Mouse (Mus musculus) spleen, adult 2 months (tissue): ENCODE measurements around the gene Prr11. TPM values are rescaled to one million over a fixed set of nuclear protein-coding genes. Genes with fewer than 3 reads are reported as not detected.

Experiments
- DNase-seq, 2 experiments: peaks; one replicate each; pipeline versions ENCODE4 v3.0.0 to v3.0.0-alpha.2; 2012 to 2021; ENCODE audit warnings: low spot score in 2 of 2, low read depth in 1 of 2
- H3K27ac ChIP-seq: fragments of 200-500 bp; 2 replicates; pipeline ENCODE4 v1.5.1; 2012; ENCODE audit warnings: low read length, inconsistent platforms; ENCODE audit not compliant: insufficient read depth
- H3K27me3 ChIP-seq: fragments of 200-500 bp; 2 replicates; pipeline ENCODE4 v1.6.1; 2012; ENCODE audit warnings: mild to moderate bottlenecking, moderate library complexity, low read length, inconsistent platforms; ENCODE audit not compliant: control insufficient read depth, insufficient read depth
- H3K36me3 ChIP-seq: fragments of 200-500 bp; 2 replicates; pipeline ENCODE4 v1.6.1; 2012; ENCODE audit warnings: mild to moderate bottlenecking, low read length, inconsistent platforms; ENCODE audit not compliant: control insufficient read depth, insufficient read depth
- H3K4me1 ChIP-seq: fragments of 200-500 bp; 2 replicates; pipeline ENCODE4 v1.6.1; 2011; ENCODE audit warnings: inconsistent platforms; ENCODE audit not compliant: control insufficient read depth, insufficient read depth, insufficient read length
- H3K4me3 ChIP-seq: fragments of 200-500 bp; 2 replicates; pipeline ENCODE4 v1.5.1; 2011; ENCODE audit warnings: mild to moderate bottlenecking, inconsistent platforms; ENCODE audit not compliant: insufficient read depth, insufficient read length; ENCODE audit errors: extremely low read depth
- CTCF ChIP-seq: fragments of 200-500 bp; IDR thresholded peaks from 2 replicates; pipeline ENCODE4 v1.5.1; 2011; ENCODE audit warnings: mild to moderate bottlenecking, inconsistent platforms; ENCODE audit not compliant: insufficient read depth, insufficient read length, insufficient replicate concordance; ENCODE audit errors: extremely low read depth
- POLR2A ChIP-seq: fragments of 200-500 bp; IDR thresholded peaks from 2 replicates; pipeline ENCODE4 v1.6.1; 2011; ENCODE audit warnings: low read depth, low read length, inconsistent platforms
- WGBS: fragments of 180-500 bp; shearing (Covaris S2); methylation state at CpG from one replicate; pipeline ENCODE4 v1.1.7; 2018; 5-methylcytosine and 5-hydroxymethylcytosine counted together
- polyA plus RNA-seq: library from polyadenylated mRNA; depleted of rRNA; stranded (reverse); fragments of >200 nt; gene quantifications from 2 replicates; pipeline ENCODE4 v1.2.3, GENCODE M21; 2012; rRNA removed

Gene Prr11
- polyA plus RNA-seq: 0.69 and 0.84 TPM in 2 replicates

DNA sequence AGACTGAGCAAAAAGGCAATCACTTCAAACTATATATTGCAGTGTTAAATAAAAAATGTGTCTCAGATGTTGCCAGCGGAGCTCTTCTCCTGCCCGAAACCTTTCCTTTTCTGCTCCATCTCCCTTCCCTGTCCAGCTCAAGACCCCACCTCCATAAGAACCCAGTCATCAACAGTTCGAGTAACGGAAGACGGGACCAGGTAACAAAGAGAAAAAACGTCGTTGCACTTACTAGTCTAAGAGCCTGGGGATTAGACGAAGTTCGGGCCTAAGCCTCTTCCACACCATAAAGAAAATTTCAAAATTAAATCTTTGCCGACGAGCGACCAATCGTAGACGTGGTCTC, at the start of gene Prr11:
Gene Prr11, minus strand, starts transcription at position 300 of the 346 bp plus-strand sequence.
- TF ChIP-seq CTCF: no peak
- no peak for TF ChIP-seq POLR2A
- DNase-seq: no peak
- peak within 1 kb of the TSS; percentile 15 for H3K27ac ChIP-seq
- WGBS: under 1% methylated on average over 14 of the region's 14 CpGs
- no peaks in the 10 kb centered on the region for H3K4me1 ChIP-seq
- no peaks in the 10 kb centered on the region for H3K27me3 ChIP-seq
- no peaks in the 10 kb centered on the region; the same call in 1 of the 2 replicates for H3K36me3 ChIP-seq
- peak within 1 kb of the TSS; percentile 71 for H3K4me3 ChIP-seq

DNA sequence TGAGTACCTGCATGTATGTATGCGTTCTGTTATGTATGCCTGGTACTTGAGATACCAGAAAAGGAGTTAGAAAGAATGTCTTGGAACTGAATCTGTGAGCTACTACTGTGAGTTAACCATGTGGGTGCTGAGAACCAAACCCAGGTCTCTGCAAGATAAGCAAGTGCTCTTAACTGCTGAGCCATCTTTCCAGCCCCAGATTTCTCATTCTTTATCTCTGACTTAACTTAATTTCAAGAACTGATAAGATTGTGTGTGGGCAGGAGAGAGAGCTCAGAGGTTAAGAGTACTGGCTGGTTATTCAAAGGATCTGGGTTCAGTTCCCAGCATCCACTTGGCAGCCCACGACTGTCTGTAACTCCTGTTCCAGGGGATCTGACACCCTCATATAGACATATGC, 49.5 kb upstream of the Prr11 start:
- H3K27me3 ChIP-seq: no peaks in the 10 kb centered on the region
- H3K4me1 ChIP-seq: no peaks in the 10 kb centered on the region
- H3K36me3 ChIP-seq: no peaks in the 10 kb centered on the region
- WGBS: 90% methylated on average over 2 of the region's 2 CpGs
- TF ChIP-seq POLR2A (no peak), CTCF (no peak)
- no peak overlapping the region for H3K27ac ChIP-seq
- no peak for DNase-seq
- H3K4me3 ChIP-seq: no peak overlapping the region

DNA sequence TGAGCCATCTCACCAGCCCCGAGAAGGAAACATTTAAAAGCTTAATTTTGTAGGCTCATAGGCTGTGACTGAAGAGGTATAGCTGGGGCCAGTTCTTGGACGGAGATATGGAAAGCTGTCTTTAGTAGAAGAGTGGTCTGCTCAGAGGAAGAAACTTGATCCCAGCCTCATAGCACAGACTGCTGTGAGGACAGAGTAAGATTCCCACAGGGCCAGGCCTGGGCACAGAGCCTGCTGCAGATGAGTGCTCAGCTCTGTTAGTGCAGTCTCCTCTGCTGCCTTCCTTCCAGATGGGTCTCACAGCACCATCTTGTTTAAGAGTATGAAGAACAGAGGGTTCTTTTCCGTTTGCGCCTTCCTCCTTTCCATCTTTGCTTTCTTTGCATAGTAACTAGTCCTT, 27.7 kb upstream of the Prr11 start:
- Histone ChIP-seq H3K4me1 (no peaks in the 10 kb centered on the region), H3K36me3 (no peaks in the 10 kb centered on the region), H3K27me3 (no peaks in the 10 kb centered on the region), H3K4me3 (no peak overlapping the region), H3K27ac (no peak overlapping the region)
- no peak for DNase-seq
- TF ChIP-seq POLR2A (no peak), CTCF (no peak)
- 95% methylated on average over 4 of the region's 4 CpGs for WGBS

DNA sequence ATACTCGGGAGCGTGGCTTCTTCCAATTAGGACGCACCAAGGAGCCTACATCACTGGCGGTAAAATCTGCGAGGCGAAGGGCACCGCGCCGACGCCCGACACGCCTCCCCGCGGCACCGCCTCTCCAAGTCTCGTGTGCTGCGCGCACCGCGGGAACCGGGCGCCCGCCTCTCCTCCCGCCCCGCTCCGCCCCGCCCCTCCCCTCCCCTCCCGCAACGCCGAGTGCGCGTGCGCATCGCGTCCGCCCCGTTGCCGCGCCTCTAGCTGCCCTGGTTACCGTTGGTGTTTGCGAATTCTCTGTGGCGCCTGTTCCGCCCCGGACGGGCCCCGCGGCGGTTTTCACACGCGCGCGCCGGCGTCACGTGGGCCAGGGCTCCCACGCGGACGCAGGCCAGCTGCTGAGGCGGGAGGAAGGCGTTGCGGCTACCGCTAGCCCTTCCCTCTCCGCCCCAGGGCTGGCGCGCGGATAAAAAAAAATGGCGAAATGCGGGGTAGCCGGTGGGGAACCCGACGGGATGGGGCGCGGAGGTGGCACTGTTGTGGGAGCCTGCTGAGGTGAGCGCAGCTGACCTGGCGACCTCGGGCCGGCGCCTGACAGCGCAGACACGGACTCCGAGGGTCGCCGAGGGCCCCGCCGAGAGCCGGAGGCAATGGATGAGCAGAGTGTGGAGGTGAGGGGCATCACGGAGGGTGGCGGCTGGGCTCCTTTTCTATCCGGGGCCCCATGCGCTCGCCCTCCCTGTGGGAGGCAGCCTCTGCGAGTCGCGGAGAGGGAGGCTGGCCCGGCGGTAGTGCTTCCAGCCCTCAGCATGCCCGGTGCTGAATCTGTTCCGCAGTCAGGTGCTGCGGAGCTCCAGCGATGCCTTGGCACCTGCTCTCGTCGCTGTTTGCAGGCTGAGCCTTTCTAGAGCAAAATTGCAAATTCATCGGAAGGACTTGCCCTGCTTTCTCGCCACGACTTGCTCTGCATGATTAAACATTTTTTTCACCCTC, 18.6 kb upstream of the Prr11 start, which contains the start of gene Trim37:
Gene Trim37, plus strand, starts transcription at position 254 of the 993 bp plus-strand sequence.
- Histone ChIP-seq H3K36me3 (peaks cover 1% of the 10 kb centered on the region), H3K4me1 (no peaks in the 10 kb centered on the region), H3K27me3 (no peaks in the 10 kb centered on the region), H3K27ac (peak within 1 kb of the TSS; percentile 48), H3K4me3 (peak within 1 kb of the TSS; percentile 75)
- DNase-seq: peak; percentile 81 to 82
- under 1% methylated on average over 105 of the region's 105 CpGs for WGBS
- no peak for TF ChIP-seq POLR2A
- TF ChIP-seq CTCF: no peak

DNA sequence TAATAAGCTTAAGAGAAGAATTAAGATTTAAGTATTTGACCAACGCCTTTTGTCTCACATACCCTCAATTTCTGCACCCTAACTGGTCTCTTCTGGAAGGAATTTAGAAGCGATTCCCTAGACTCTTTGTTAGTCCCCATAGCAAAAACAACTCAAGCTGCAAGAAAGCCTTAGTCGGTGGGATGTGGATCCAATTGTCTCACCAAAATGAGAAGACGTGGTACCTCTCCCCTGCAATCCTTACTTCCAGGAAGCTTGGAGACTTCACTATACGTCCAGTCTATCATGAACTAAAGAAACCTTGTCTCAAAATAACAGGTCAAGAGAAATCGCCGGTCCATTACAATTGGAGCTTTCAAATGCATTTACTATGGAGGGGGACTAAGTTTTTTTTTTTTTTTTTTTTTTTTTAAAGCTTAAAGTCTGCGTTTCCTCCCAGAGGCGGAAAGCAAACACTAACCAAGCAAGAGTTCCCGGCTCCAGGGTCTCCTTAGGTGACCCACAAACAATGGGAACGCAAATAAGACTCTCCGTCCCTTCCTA, 17.8 kb upstream of the Prr11 start:
- Histone ChIP-seq H3K27ac (no peak overlapping the region), H3K4me3 (peak overlapping the region; percentile 75), H3K4me1 (no peaks in the 10 kb centered on the region), H3K36me3 (peaks cover 3% of the 10 kb centered on the region), H3K27me3 (no peaks in the 10 kb centered on the region)
- no peak for TF ChIP-seq CTCF
- no peak for TF ChIP-seq POLR2A
- no peak for DNase-seq
- 4% methylated on average over 12 of the region's 12 CpGs for WGBS

DNA sequence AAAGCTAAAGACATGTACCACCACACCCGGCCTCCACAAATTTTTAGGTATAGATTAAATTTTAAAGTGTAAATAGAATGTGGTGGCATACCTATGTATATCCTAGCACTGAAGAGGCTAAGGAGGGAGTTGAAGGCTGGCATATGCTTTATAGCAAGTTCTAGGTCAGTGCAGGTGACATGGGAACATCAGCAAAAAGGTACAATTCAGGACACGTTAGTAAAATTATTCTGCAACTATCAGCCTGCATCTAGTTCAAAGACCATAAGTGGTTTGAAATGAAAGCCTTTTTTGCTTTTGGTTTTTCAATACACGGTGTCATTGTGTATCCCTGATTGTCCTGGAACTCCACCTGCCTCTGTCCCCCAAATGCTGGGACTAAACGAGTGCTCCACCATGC, 17.1 kb upstream of the Prr11 start:
- H3K4me3 ChIP-seq: no peak overlapping the region
- H3K36me3 ChIP-seq: peaks cover 3% of the 10 kb centered on the region
- no peaks in the 10 kb centered on the region for H3K4me1 ChIP-seq
- TF ChIP-seq CTCF (no peak), POLR2A (no peak)
- no peak for DNase-seq
- H3K27me3 ChIP-seq: no peaks in the 10 kb centered on the region
- H3K27ac ChIP-seq: no peak overlapping the region
- 79% methylated on average over 4 of the region's 4 CpGs for WGBS
